Mouse (Mus musculus) embryonic fibroblast, embryonic 13.5 days (primary cell): Measurements from ENCODE around the gene Dpp6.

ENCODE experiments used
- CTCF ChIP-seq: IDR thresholded peaks from 2 replicates; pipeline ENCODE4 v1.5.1; 2011; ENCODE audit warnings: mild to moderate bottlenecking, control low read depth, low read length, moderate library complexity, borderline replicate concordance; ENCODE audit not compliant: insufficient read depth
- POLR2A ChIP-seq: IDR thresholded peaks from 2 replicates; pipeline ENCODE4 v1.6.1; 2011; ENCODE audit warnings: low read depth, mild to moderate bottlenecking, control low read depth, low read length, moderate library complexity

DNA sequence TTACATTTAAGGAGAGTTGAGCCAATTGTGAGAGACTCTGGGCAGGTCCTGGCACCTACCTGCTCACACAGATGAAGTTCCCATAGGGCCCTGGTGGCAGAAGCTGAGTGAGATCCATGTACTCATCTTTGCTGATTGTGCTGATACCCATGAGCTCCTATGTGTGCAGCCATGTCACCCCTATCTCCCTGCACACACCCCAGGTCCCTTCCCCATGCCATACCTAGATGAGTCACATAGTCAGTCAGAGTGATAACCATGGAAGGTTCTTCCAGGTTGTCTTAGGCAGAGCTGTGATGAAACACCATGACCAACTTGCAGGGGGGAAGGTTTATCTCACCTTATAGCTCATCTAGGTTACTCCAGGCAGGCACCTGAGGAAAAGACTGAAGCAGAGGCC lies 890.3 kb downstream of the Dpp6 start:
- TF ChIP-seq POLR2A (no peak), CTCF (no peak)
